Mouse (Mus musculus) embryonic facial prominence, embryonic 11.5 days (tissue): ENCODE measurements around the gene Cmbl. TPM values are rescaled to one million over a fixed set of nuclear protein-coding genes. Genes with fewer than 3 reads are reported as not detected.

Experiments
- ATAC-seq: fragments of 200-750 bp; cut with Nextera tagmentation; replicated peaks from 2 replicates; pipeline ENCODE4 v1.8.0; 2017; ENCODE audit warnings: low read depth; ENCODE audit not compliant: insufficient number of reproducible peaks, low FRiP score, low TSS enrichment
- DNase-seq: peaks from one replicate; pipeline ENCODE4 v3.0.0-alpha.2; 2015; ENCODE audit warnings: low spot score
- H3K27ac ChIP-seq: fragments of 300-500 bp; sonication (generic); replicated peaks from 2 replicates; pipeline ENCODE4 v1.5.1; 2014; ENCODE audit warnings: mild to moderate bottlenecking, low read depth, low read length, control low read depth
- H3K27me3 ChIP-seq: fragments of 300-500 bp; sonication (generic); 2 replicates; pipeline ENCODE4 v1.6.1; 2014; ENCODE audit warnings: mild to moderate bottlenecking, low read length, moderate library complexity, mixed read lengths; ENCODE audit not compliant: control insufficient read depth, insufficient read depth
- H3K36me3 ChIP-seq: fragments of 300-500 bp; sonication (generic); replicated peaks from 2 replicates; pipeline ENCODE4 v1.6.1; 2014; ENCODE audit warnings: low read depth, mild to moderate bottlenecking, low read length, moderate library complexity, mixed read lengths; ENCODE audit not compliant: control insufficient read depth, insufficient read depth
- H3K4me1 ChIP-seq: fragments of 300-500 bp; sonication (generic); 2 replicates; pipeline ENCODE4 v1.6.1; 2014; ENCODE audit warnings: low read length, mixed read lengths; ENCODE audit not compliant: control insufficient read depth, insufficient read depth
- H3K4me2 ChIP-seq: fragments of 300-500 bp; sonication (generic); 2 replicates; pipeline ENCODE4 v1.6.1; 2014; ENCODE audit warnings: low read depth, mild to moderate bottlenecking, control low read depth, low read length, moderate library complexity
- H3K4me3 ChIP-seq: fragments of 300-500 bp; sonication (generic); 2 replicates; pipeline ENCODE4 v1.5.1; 2014; ENCODE audit warnings: low read depth, low read length, control low read depth
- H3K9ac ChIP-seq: fragments of 300-500 bp; sonication (generic); replicated peaks from 2 replicates; pipeline ENCODE4 v1.6.1; 2014; ENCODE audit warnings: mild to moderate bottlenecking, control low read depth, low read length
- H3K9me3 ChIP-seq: fragments of 300-500 bp; sonication (generic); replicated peaks from 2 replicates; pipeline ENCODE4 v1.6.1; 2016; ENCODE audit warnings: mild to moderate bottlenecking, low read length, inconsistent platforms, mixed read lengths; ENCODE audit not compliant: control insufficient read depth
- WGBS: fragments of 180-500 bp; shearing (Covaris S2); extraction: QIAGEN DNeasy Blood & Tissue Kit; methylation state at CpG from one replicate; pipeline ENCODE4 v1.1.7; 2014; 5-methylcytosine and 5-hydroxymethylcytosine counted together
- polyA plus RNA-seq: library from polyadenylated mRNA; unstranded; fragments of >200 nt; fragmentation: Nextera tagmentation; extraction: Ambion mirVana; gene quantifications from 2 replicates; pipeline ENCODE4 v1.2.1, GENCODE M21; 2014

Gene Cmbl
- polyA plus RNA-seq, 1 experiment from 2014 or later = 1.4 TPM

DNA sequence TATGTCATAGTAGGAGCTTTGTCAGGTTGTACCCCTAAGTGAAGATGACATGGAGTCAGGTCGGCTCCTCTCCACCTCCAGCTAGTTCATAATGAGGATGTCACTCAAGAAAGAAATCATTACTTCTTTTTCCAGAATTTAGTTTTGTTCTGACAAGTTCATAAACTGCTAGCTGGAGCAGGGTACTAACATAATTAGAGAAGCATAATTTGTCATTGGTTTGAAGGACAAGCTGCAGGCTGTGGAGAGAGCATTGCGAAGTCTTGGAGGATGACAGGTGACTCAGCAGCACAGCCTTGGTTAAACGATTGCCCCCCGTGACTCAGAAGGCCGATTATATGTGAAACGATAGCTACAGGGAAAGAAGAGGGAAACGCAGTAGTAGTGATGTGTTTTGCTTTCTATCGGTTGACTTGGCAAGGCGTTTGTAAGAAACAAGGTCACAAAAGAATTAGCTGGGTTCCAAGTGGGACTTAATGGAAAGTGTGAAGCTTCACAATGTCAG lies 71.0 kb downstream of the Cmbl start:
- DNase-seq = no peak
- Histone ChIP-seq H3K27ac (no peak overlapping the region), H3K9me3 (no peaks in the 10 kb centered on the region), H3K27me3 (no peaks in the 10 kb centered on the region), H3K4me1 (no peaks in the 10 kb centered on the region), H3K9ac (no peak overlapping the region), H3K4me3 (no peak overlapping the region), H3K4me2 (no peak overlapping the region), H3K36me3 (no peaks in the 10 kb centered on the region)
- no peak for ATAC-seq
- 86% methylated on average over 9 of the region's 9 CpGs for WGBS

Other genes starting within 250 kb of the Cmbl start
- gene Ankrd33b, start 197.7 kb upstream of the Cmbl start, polyA plus RNA-seq = 0.13 and 0.38 TPM in 2 replicates
- 2.7 and 3.2 TPM in 2 replicates for gene Ropn1l, start 111.7 kb upstream of the Cmbl start, polyA plus RNA-seq
- gene March6, start 34.3 kb upstream of the Cmbl start, polyA plus RNA-seq = 40.6 and 41.9 TPM in 2 replicates
- gene Cct5, start 36.4 kb downstream of the Cmbl start, polyA plus RNA-seq = 820 and 828 TPM in 2 replicates
- 11.4 and 14.6 TPM in 2 replicates for gene Fam173b, start 36.5 kb downstream of the Cmbl start, polyA plus RNA-seq